Mouse (Mus musculus) mouse embryonic stem cell (cell line): ENCODE measurements around the gene Rbm42.

Experiments
- in situ Hi-C, 2 experiments: fragments of 300-500 bp; cut with MboI; formaldehyde crosslinking; loops; 1 replicate in 1 of 2; 3 replicates in 1 of 2; pipeline ENCODE4 v1.14.3; 2019 to 2020; ENCODE audit warnings: low sequenced_read_pairs in 2 of 2, low pct_unique_long_range_greater_than_20kb in 1 of 2, mixed read lengths in 1 of 2; ENCODE audit not compliant: unreplicated experiment in 1 of 2

Rbm42 gene

DNA sequence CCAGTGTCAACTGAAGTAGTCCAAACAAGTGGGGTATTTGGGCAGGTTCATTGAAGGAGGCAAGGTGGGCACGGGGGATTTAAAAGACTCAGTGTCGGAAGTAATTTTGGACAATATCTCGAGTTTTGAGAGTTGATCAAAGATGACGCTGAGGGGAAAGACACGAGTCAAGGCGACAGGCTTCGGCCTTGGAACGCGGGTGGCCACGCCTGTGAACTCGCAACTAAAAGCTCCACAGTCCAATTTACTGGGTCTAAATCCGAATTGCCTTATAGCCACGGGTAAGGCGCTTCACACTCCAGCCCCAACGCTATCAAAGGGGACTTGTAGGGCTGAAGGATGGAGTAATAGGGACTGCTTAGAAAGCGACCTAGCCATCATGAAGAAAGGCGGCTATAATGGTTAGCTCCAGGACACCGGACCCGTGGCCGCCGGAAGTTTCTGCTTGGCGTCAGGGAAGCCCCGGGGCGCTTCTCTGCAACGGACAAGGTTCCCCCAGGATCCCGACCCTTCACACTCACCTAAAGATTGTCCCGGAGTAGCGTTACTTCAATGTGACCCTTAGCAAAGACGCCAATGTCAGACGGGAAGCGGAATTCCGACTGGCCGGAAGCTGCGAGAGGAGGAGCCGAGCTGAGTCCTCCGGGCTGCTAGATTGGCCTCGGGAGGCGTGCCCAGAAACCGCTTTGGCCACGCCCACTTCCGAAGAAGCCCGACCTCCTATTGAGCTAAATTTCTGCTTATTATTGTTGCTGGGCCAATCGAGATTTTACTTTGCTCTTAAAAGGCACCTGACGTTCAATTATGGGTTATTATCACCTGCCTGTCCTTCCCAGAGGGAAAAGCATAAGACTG lies 24.4 kb downstream of the Rbm42 start, which contains the start of gene Cox6b1:
Gene Cox6b1 (minus strand): TSS at position 622 of the 855 bp plus-strand sequence.
- in situ Hi-C loops, result no loop called here

DNA sequence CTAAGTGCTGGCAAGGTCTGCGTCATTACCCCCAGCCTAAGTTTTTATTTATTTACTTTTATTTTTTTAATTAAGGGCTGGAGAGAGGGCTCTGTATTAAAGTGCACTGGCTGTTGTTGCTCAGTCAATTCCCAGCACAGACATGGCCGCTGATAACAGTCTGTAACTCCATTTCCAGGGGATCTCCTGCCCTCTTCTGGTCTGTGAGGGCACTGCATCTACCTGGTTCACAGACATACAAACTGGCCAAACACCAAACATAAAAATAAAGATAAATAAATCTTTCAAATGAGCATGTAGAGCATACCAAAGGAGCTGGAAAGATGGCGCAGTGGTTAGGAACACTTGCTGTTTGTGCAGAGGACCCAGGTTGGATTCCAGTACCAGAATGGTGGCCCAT lies 30.9 kb downstream of the Rbm42 start:
- in situ Hi-C loops, result loop anchor here (5.0 kb wide), 1 partner anchor 127 kb away; the partner anchor contains the start of gene Prodh2 (in 2 of the 2)

DNA sequence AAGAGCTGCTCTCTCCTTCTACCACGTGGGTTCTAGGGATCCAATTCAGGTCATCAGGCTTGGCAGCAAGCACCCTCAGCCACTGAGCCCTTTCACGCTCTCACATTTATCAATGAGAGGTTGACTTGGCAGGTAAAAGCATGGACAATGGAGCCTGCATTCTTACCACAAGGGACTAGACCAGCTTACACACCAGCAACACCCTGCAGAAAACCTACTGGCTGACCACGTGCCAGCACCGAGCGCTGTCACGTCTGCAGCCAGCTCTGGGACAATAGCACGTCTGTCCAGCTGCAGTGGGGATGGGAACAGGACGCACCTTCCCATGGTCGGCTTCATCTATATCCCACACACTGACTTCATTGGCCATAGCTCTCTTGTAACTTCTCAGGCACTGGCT lies 31.5 kb downstream of the Rbm42 start:
- in situ Hi-C loops, result loop anchor here (5.0 kb wide), 1 partner anchor 126 kb away; the partner anchor contains the start of gene Prodh2 (in 2 of the 2)

DNA sequence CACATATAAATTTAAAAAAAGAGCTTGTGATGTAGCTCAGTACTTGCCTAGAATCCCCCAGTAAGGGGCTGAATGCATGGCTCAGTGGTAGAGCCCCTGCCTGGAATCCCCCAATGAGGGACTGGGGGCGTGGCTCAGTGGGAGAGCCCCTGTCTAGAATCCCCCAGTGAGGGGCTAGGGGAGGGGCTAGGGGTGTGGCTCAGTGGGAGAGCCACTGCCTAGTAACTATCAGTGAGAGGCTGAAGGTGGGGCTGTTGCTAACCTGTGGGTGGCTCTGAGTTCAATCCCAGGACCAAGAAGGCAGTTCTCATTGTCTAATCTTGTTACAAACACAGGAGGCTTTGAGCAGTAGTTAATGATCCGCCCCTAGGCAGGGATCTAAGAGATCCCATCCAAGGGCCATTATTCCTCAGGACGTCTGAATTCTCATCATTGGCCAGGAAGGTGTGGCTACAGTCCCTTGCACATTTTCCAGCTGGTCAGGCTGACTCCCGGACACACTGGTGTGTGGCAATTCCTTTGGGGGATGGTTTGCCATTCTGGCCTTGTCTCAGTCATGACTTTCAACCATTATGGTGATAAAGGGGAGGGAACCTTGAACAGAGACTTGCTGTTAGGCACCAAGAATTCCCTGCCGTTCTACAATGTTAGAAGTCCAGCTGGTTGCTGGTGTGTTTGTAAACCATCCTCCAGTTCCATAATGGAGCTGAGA lies 34.9 kb downstream of the Rbm42 start:
- in situ Hi-C loops, result loop anchor here (5.0 kb wide), 1 partner anchor 123 kb away; the partner anchor contains the start of gene Prodh2 (in 2 of the 2)

DNA sequence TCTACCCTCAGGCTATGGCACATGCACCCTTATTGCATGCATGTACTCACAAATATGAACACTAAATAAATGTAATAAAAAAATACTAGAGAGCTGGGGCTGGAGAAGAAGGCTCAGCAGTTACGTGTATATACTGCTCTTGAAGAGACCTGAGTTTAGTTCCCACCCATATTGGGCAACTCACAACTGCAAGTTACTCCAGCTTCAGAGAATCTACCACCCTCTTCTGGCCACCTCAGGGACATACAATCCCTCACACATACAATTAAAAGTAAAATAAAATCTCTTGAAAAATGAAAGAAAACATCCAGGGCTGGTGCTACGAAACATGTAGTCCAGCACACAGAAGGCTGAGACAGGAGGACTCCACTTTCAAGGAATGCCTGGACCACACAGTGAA lies 35.7 kb downstream of the Rbm42 start:
- in situ Hi-C loops, result no loop called here

DNA sequence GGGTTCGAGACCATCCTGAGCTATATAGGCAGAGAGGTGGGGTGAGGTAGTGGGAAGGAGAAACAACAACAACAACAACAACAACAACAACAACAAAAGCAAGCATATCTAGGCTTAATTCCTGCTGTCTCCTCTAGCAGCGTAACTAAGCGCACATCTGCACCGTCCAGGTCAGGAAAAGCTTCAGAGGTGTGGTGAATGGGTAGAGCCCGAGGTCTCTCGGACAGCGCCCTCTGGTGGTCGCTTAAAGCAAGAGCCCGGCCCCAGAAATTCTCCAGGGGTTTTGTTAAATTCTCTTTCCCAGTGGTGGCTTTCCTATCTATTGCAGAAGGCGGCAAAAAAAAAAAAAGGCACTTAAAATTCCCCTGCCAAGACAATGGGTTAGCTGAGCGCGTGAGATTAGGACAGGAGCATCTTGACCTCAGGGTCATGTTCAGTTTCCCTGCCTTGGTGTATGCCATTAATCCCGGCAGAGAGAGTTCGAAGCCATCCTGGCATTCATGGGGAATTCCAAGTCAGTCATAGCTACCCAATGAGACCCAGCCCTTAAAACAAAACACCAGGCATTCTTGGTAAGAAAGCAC lies 36.5 kb downstream of the Rbm42 start:
- in situ Hi-C loops, result no loop called here

DNA sequence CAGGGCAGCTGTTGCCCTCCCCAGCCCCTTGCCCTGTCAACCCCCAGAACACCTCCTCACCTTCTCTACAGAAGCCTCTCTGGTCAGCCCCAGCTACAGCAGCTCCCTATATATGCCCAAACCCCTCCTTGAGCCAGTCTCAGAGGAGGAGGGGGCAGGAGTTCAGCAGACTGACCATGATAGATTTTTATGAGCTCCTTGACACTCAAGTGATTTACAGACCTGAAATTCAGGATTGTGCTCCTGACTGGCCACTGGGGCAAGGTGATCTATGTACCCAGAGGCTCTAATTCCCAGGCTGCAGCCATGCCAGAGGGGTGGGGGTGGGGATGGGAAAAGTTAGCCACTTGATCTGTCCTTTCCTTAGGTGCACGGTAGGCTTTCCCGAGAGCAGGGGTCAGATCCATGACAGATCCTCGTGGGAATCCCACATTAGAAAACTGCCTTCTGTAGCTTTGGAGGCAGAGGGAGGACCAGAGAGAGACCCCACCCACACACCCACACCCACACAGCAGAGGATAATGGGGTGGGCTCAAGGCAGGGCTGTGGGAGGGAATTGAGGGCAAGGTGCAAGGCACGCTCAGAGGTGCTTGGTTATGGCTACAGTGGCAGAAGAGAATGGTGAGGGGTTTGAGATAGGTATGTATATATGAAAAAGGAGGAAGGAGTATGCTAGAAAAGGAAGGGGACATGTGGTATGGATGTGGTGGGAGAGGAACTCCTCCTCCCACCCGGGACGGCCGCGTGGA lies 37.3 kb downstream of the Rbm42 start, which contains the start of gene Upk1a:
Gene Upk1a (minus strand): TSS at position 194 of the 749 bp plus-strand sequence.
- in situ Hi-C loops, result no loop called here

DNA sequence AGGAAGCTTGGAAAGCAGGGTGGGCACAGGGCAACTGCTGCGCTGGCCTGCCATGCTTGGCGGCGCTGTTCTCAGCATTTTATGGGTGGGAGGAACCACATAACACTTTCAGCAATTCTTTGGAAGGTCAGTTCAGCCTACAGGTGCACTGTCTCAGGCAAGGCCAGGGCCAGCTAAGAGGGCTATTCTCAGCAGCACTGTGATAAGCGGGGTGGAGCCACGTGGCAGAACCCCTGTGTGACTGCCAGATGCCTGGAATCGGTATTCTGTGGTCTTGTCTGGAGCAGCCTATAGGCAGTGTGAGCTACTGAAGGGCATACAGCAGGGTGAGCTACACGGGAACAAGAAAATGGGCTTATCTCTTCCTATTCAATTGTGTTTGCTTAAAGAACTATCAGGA lies 40.1 kb downstream of the Rbm42 start:
- in situ Hi-C loops, result no loop called here

DNA sequence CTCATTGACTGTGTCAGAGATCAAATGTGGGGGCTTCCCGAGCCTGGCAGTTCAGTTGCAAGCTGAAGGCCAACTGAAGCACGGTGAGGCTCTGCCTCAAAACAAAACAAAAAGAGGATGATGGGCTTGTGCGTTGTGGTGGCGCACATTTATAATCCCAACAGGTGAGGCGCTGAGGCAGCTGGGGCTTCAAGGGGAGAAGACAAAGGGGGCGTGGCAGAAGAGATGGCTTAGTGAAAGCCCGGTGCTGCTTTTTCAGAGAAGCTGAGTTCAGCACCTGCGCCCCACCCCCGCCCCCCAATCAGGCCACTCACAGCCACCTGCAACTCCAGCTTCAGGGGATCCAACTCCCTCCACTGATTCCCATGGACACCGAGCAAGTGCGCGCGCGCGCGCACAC lies 41.6 kb downstream of the Rbm42 start:
- in situ Hi-C loops, result no loop called here

DNA sequence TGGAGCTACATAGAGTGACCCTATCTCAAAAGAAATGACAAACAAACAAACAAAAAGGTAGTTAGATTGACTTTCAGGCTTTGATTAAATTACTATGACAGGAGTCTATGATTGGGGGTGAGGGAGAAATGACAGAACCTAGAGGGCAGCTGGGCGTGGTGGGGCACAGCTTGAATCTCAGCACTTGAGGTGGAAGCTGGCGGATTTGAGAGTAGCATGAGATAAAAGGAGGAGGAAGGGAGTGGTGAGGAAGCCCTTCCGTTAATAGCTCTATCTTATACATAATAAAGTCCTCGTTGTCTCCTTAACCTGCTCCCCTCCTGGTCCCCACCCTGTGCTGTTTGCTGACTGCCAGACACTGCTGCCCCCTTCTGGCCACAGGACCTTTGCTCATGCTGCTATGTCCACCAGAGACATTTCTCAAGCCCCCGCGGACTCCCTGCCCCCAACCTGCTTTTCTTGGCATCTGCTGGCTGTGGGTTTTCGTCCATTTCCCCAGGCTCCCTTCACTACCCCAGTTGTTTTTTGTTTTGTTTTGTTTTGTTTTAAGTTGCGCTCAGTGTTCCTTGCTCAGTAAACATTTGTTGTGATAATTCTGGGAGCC lies 42.3 kb downstream of the Rbm42 start:
- in situ Hi-C loops, result no loop called here

DNA sequence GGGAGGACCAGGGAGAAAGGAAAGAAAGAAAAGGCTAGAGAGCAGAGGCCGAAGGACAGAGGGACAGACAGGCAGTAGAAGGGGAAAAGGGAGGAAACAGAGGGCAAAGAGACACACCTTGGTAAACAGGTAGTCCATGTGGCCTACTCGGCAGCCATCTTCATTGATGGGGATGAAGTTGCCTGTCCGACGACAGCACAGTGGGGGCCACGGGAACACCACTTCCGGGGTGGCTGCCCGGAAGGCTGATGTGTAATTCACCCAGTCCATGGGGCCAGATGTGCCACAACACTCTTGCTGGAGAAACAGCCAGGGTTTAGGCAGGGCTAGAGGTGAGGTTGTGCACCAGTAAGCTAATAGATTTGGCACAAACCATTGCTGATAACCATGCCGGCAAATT lies 45.2 kb downstream of the Rbm42 start:
- in situ Hi-C loops, result no loop called here

DNA sequence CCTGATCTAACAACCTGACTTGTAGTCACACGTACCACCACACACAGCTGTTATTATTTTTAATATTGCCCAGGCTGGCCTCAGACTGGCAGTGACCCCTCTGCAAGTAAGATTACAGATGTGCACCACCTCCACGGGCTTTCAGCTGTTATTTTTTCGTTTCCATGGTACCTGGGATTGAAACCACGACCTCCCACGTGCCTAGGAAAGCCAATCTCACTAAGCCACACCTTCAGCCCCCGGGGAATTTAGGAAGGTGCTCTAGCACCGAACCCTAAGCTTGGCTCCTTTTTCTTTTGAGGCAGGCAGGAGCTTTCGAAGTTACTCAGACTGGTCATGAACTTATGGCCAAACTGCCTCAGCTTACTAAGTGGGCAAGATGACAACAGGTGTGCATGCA lies 45.7 kb downstream of the Rbm42 start:
- in situ Hi-C loops, result no loop called here

DNA sequence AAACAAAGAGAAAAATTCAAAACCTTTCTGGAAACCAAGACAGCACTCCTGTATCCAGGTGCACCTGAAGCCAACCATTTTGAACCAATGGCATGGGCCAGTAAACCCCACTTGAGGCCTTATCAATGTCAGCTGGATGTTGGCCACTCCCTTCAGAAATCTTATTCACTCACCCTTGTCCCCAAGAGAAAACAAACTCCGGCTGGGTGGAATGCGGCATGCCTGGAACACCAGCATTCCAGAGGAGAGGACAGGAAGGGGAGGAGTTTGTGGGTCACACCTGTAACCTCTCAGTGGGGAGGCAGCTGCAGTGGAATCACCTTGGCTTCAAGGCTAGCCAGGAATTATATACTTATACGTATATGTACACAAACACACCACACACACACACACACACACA lies 47.5 kb downstream of the Rbm42 start:
- in situ Hi-C loops, result no loop called here

DNA sequence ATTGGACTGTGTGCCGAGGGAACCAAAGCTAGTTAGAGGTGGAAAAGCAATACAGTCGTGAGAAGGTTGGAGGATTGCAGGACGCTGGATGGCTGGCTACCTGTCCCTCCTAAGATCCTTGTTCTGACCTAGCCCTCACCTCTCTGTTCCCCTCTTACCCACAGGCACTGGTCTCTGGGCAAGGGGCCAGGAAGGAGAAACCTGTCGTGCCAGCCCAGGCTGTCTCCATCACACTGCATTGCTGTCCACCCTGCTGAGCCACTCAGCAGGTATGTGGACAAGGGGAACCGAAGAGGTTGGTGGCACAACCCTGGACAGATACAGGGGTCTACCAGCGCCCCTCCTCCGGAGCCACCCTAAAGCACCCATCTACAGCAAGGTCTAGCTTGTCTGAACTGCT lies 49.5 kb downstream of the Rbm42 start:
- in situ Hi-C loops, result no loop called here

DNA sequence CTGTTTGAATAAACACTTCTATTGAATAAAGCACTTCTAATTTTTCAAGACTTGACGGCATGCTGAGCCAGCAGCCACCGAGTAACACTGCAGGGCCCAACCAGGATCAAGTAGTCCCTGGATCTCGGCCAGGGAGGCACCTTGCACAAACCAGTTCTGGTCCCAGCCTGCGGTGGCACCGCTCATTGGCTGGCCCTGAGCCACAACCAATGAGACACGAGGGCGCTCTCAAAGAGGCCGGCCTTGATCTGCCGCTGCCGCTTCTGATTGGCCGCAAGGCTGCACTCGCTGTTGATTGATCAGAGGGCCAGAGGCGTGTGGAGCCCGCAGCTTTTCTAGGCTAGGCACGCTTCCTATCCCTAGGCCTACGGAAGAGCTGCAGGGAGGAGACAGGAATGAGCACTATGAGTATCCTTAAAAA lies 50.2 kb downstream of the Rbm42 start:
- in situ Hi-C loops, result no loop called here

DNA sequence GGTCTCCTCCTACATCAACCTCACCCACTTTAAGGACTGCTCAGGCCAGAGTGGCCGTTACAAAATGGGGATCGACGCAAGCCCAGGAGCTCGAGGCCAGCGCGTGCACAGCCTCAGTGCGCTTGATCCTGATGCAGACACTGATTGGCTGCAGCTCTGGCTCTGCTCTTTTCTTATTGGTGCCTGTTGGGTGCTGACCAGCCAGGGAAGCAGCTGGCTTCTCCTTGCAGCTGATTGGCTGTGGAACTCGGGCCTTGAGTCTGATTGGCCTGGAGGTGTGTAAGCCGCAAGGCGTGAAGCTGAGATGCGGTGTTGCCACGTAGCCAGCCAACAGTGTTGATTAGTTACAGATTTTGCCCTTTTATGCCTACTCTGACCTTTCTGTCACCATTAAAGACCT lies 51.3 kb downstream of the Rbm42 start, which contains the start of gene Zbtb32:
Gene Zbtb32 (minus strand): TSS at position 124 of the 400 bp plus-strand sequence.
- in situ Hi-C loops, result no loop called here

DNA sequence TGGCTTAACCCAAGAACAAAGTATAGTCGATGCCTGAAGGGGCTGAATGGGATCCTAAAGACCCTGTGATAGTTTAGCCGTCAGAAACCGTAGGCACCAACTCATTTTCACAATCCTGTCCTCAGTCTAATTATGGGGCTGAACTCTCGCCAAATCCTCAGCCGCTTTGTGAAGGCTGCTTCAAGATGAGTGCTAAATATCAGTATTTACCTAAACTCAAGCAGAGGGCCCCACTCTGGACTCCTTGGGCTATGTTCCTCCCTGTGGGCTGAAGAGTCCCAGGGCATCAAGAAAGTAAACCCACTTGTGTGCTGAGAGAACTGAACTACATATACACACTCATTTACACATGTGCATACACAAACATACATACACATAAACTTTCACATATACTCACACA lies 53.3 kb downstream of the Rbm42 start:
- in situ Hi-C loops, result no loop called here

DNA sequence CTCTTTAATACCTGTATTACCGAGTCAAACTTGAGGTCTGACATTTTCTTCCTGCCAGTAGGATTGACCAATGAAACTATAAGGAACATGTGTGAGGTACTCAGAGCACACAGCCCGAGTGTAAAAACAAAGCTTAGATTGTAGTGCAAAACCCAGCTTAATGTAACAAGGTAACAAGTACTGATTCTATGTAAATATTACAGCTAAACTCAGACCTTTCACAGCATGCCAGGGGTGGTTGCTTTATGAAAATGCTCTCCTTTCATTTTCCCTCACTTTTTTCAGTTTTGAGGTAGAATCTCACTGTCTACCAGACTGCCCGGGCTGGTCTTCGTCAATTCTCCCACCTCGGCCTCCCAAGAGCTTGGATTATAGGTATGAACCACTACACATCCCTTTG lies 54.0 kb downstream of the Rbm42 start:
- in situ Hi-C loops, result no loop called here
